Mouse (Mus musculus) liver, adult 2 months (tissue): ENCODE results near the gene Rrp9. TPM values are rescaled to one million over a fixed set of nuclear protein-coding genes. Genes with fewer than 3 reads are reported as not detected.

Experiments
- DNase-seq: peaks from one replicate; pipeline ENCODE4 v3.0.0-alpha.2; 2011; ENCODE audit warnings: low read depth, low spot score; ENCODE audit errors: extremely low read depth
- H3K27ac ChIP-seq: fragments of 200-500 bp; replicated peaks from 2 replicates; pipeline ENCODE4 v1.5.1; 2012; ENCODE audit warnings: low read depth, mild to moderate bottlenecking, control low read depth, inconsistent platforms, low read length; ENCODE audit not compliant: insufficient read depth
- H3K27me3 ChIP-seq: fragments of 200-500 bp; 2 replicates; pipeline ENCODE4 v1.6.1; 2012; ENCODE audit warnings: mild to moderate bottlenecking, moderate library complexity, low read length, inconsistent platforms; ENCODE audit not compliant: control insufficient read depth, insufficient read depth
- H3K36me3 ChIP-seq: fragments of 200-500 bp; 2 replicates; pipeline ENCODE4 v1.6.1; 2012; ENCODE audit warnings: low read length, inconsistent platforms; ENCODE audit not compliant: control insufficient read depth, insufficient read depth
- H3K4me1 ChIP-seq: fragments of 200-500 bp; 2 replicates; pipeline ENCODE4 v1.6.1; 2011; ENCODE audit warnings: low read length; ENCODE audit not compliant: control insufficient read depth, insufficient read depth
- H3K4me3 ChIP-seq: fragments of 200-500 bp; 2 replicates; pipeline ENCODE4 v1.5.1; 2011; ENCODE audit warnings: low read depth, mild to moderate bottlenecking, control low read depth, low read length, moderate library complexity; ENCODE audit not compliant: insufficient read depth
- H3K79me2 ChIP-seq: fragments of 200-500 bp; 2 replicates; pipeline ENCODE4 v1.6.1; 2012; ENCODE audit warnings: inconsistent platforms, mild to moderate bottlenecking, low read length, moderate library complexity; ENCODE audit not compliant: control insufficient read depth, insufficient read depth
- H3K9ac ChIP-seq: fragments of 200-500 bp; 2 replicates; pipeline ENCODE4 v1.6.1; 2012; ENCODE audit warnings: low read depth, mild to moderate bottlenecking, control low read depth, inconsistent platforms, low read length
- CTCF ChIP-seq: fragments of 200-500 bp; IDR thresholded peaks from 2 replicates; pipeline ENCODE4 v1.5.1; 2011; ENCODE audit warnings: low read depth, low read length, control low read depth
- POLR2A ChIP-seq: fragments of 200-500 bp; IDR thresholded peaks from 2 replicates; pipeline ENCODE4 v1.6.1; 2011; ENCODE audit warnings: low read length, control low read depth; ENCODE audit not compliant: insufficient read depth; ENCODE audit errors: extremely low read depth
- WGBS: fragments of 180-500 bp; shearing (Covaris S2); methylation state at CpG from one replicate; pipeline ENCODE4 v1.1.7; 2018; 5-methylcytosine and 5-hydroxymethylcytosine counted together
- polyA plus RNA-seq: library from polyadenylated mRNA; depleted of rRNA; stranded (reverse); fragments of >200 nt; gene quantifications from 2 replicates; pipeline ENCODE4 v1.2.3, GENCODE M21; 2012
- total RNA-seq: library from RNA; depleted of rRNA; stranded (reverse); fragments of >200 nt; gene quantifications from 2 replicates; pipeline ENCODE4 v1.2.3, GENCODE M21; 2014

Gene Rrp9
- total and polyA plus RNA-seq, 2 experiments, result 7.8 to 16.0 TPM

GRCm38 (mm10) chr9:106457163-106457559 lies 18.6 kb upstream of the Rrp9 start:
- no peak for DNase-seq
- Histone ChIP-seq H3K9ac (no peak overlapping the region), H3K4me1 (peaks cover 8% of the 10 kb centered on the region; the same call in 1 of the 2 replicates), H3K79me2 (no peaks in the 10 kb centered on the region), H3K4me3 (no peak overlapping the region), H3K36me3 (peaks cover 2% of the 10 kb centered on the region; the same call in 1 of the 2 replicates), H3K27ac (no peak overlapping the region), H3K27me3 (no peaks in the 10 kb centered on the region)
- 87% methylated on average over 9 of the region's 9 CpGs for WGBS
- no peak for TF ChIP-seq POLR2A
- TF ChIP-seq CTCF, result no peak

- H3K9ac ChIP-seq, result no peak overlapping the region
- WGBS, result 90% methylated on average over 5 of the region's 5 CpGs
- H3K79me2 ChIP-seq, result no peaks in the 10 kb centered on the region
- H3K4me3 ChIP-seq, result no peak overlapping the region
- H3K27ac ChIP-seq, result no peak overlapping the region
- 0 out of 2 replicates have a peak, but pooled peaks cover 2% of the 10 kb centered on the region for H3K4me1 ChIP-seq
- H3K36me3 ChIP-seq, result no peaks in the 10 kb centered on the region; the same call in 1 of the 2 replicates
- TF ChIP-seq CTCF, result no peak
- no peak for TF ChIP-seq POLR2A
- no peak for DNase-seq
- H3K27me3 ChIP-seq, result no peaks in the 10 kb centered on the region
Observed at GRCm38 (mm10) chr9:106457920-106458319, 17.8 kb upstream of the Rrp9 start.

GRCm38 (mm10) chr9:106459946-106460345 lies 15.8 kb upstream of the Rrp9 start:
- H3K27me3 ChIP-seq, result no peaks in the 10 kb centered on the region
- H3K4me1 ChIP-seq, result no peaks in the 10 kb centered on the region
- no peaks in the 10 kb centered on the region; the same call in 1 of the 2 replicates for H3K36me3 ChIP-seq
- TF ChIP-seq CTCF (no peak), POLR2A (no peak)
- H3K9ac ChIP-seq, result no peak overlapping the region
- WGBS, result 88% methylated on average over 15 of the region's 15 CpGs
- H3K27ac ChIP-seq, result no peak overlapping the region
- no peak for DNase-seq
- no peak overlapping the region for H3K4me3 ChIP-seq
- no peaks in the 10 kb centered on the region for H3K79me2 ChIP-seq

GRCm38 (mm10) chr9:106460401-106461025 lies 15.2 kb upstream of the Rrp9 start:
- Histone ChIP-seq H3K36me3 (no peaks in the 10 kb centered on the region; the same call in 1 of the 2 replicates), H3K4me3 (no peak overlapping the region), H3K79me2 (no peaks in the 10 kb centered on the region), H3K27me3 (no peaks in the 10 kb centered on the region), H3K27ac (no peak overlapping the region), H3K9ac (no peak overlapping the region), H3K4me1 (no peaks in the 10 kb centered on the region)
- no peak for DNase-seq
- TF ChIP-seq CTCF, result no peak
- WGBS, result 91% methylated on average over 18 of the region's 18 CpGs

GRCm38 (mm10) chr9:106461026-106461415 lies 14.7 kb upstream of the Rrp9 start:
- H3K4me1 ChIP-seq, result no peaks in the 10 kb centered on the region
- no peak overlapping the region for H3K4me3 ChIP-seq
- H3K36me3 ChIP-seq, result no peaks in the 10 kb centered on the region; the same call in 1 of the 2 replicates
- TF ChIP-seq POLR2A, result no peak
- no peak for TF ChIP-seq CTCF
- no peak overlapping the region for H3K27ac ChIP-seq
- H3K79me2 ChIP-seq, result no peaks in the 10 kb centered on the region
- 94% methylated on average over 9 of the region's 9 CpGs for WGBS
- no peak overlapping the region for H3K9ac ChIP-seq
- no peak for DNase-seq
- no peaks in the 10 kb centered on the region for H3K27me3 ChIP-seq

- H3K27ac ChIP-seq, result no peak overlapping the region
- no peak for DNase-seq
- H3K4me1 ChIP-seq, result no peaks in the 10 kb centered on the region
- H3K4me3 ChIP-seq, result no peak overlapping the region
- no peak overlapping the region for H3K9ac ChIP-seq
- no peak for TF ChIP-seq CTCF
- no peak for TF ChIP-seq POLR2A
- H3K79me2 ChIP-seq, result no peaks in the 10 kb centered on the region
- H3K36me3 ChIP-seq, result no peaks in the 10 kb centered on the region; the same call in 1 of the 2 replicates
- WGBS, result 92% methylated on average over 16 of the region's 16 CpGs
- H3K27me3 ChIP-seq, result no peaks in the 10 kb centered on the region
Observed at GRCm38 (mm10) chr9:106461641-106462429, 13.9 kb upstream of the Rrp9 start.
